Mouse (Mus musculus) intestine, embryonic 16.5 days (tissue): Measurements from ENCODE around the gene Higd1a. TPM values are rescaled to one million over a fixed set of nuclear protein-coding genes. Genes with fewer than 3 reads are reported as not detected.
A peak's percentile ranks its signal among the peaks of the same experiment; 100 is the strongest.

Experiments
- ATAC-seq: fragments of 200-750 bp; cut with Nextera tagmentation; 2 replicates; pipeline ENCODE4 v1.8.0; 2017; ENCODE audit warnings: moderate TSS enrichment, moderate library complexity
- H3K27ac ChIP-seq: fragments of 300-500 bp; sonication (generic); 2 replicates; pipeline ENCODE4 v1.5.1; 2014; ENCODE audit warnings: mild to moderate bottlenecking, low read length
- H3K27me3 ChIP-seq: fragments of 300-500 bp; sonication (generic); replicated peaks from 2 replicates; pipeline ENCODE4 v1.6.1; 2014; ENCODE audit warnings: low read length, control low read depth, mixed read lengths; ENCODE audit not compliant: control insufficient read depth, insufficient read depth
- H3K36me3 ChIP-seq: fragments of 300-500 bp; sonication (generic); 2 replicates; pipeline ENCODE4 v1.6.1; 2014; ENCODE audit warnings: low read length, control low read depth; ENCODE audit not compliant: control insufficient read depth, insufficient read depth
- H3K4me1 ChIP-seq: fragments of 300-500 bp; sonication (generic); 2 replicates; pipeline ENCODE4 v1.6.1; 2014; ENCODE audit warnings: low read length, control low read depth, mixed read lengths; ENCODE audit not compliant: control insufficient read depth, insufficient read depth
- H3K4me2 ChIP-seq: fragments of 300-500 bp; sonication (generic); 2 replicates; pipeline ENCODE4 v1.6.1; 2014; ENCODE audit warnings: low read depth, low read length, control low read depth
- H3K4me3 ChIP-seq: fragments of 300-500 bp; sonication (generic); 2 replicates; pipeline ENCODE4 v1.5.1; 2014; ENCODE audit warnings: mild to moderate bottlenecking, low read length
- H3K9ac ChIP-seq: fragments of 300-500 bp; sonication (generic); 2 replicates; pipeline ENCODE4 v1.6.1; 2014; ENCODE audit warnings: low read depth, low read length
- H3K9me3 ChIP-seq: fragments of 300-500 bp; sonication (generic); 2 replicates; pipeline ENCODE4 v1.6.1; 2016; ENCODE audit warnings: low read length, control low read depth; ENCODE audit not compliant: control insufficient read depth
- WGBS: fragments of 180-500 bp; shearing (Covaris S2); extraction: QIAGEN DNeasy Blood & Tissue Kit; methylation state at CpG from one replicate; pipeline ENCODE4 v1.1.7; 2014; 5-methylcytosine and 5-hydroxymethylcytosine counted together
- polyA plus RNA-seq: library from polyadenylated mRNA; unstranded; fragments of >200 nt; fragmentation: Nextera tagmentation; extraction: Ambion mirVana; gene quantifications from 2 replicates; pipeline ENCODE4 v1.2.1, GENCODE M21; 2015

The Higd1a gene
- polyA plus RNA-seq, 1 experiment from 2014 or later: 162 TPM

GRCm38 (mm10) chr9:121819073-121819770 lies 38.9 kb downstream of the Higd1a start:
- Histone ChIP-seq H3K9me3 (no peaks in the 10 kb centered on the region), H3K9ac (no peak overlapping the region), H3K4me2 (no peak overlapping the region), H3K4me3 (no peak overlapping the region), H3K27ac (no peak overlapping the region), H3K27me3 (no peaks in the 10 kb centered on the region), H3K36me3 (no peaks in the 10 kb centered on the region), H3K4me1 (no peaks in the 10 kb centered on the region)
- WGBS: 45% methylated on average over 9 of the region's 9 CpGs
- ATAC-seq: no peak

GRCm38 (mm10) chr9:121815183-121815582 lies 43.0 kb downstream of the Higd1a start:
- Histone ChIP-seq H3K27ac (no peak overlapping the region), H3K9me3 (no peaks in the 10 kb centered on the region), H3K27me3 (no peaks in the 10 kb centered on the region), H3K4me3 (no peak overlapping the region), H3K4me2 (no peak overlapping the region), H3K36me3 (no peaks in the 10 kb centered on the region), H3K9ac (no peak overlapping the region), H3K4me1 (peaks cover 3% of the 10 kb centered on the region; the same call in 1 of the 2 replicates)
- 53% methylated on average over 6 of the region's 6 CpGs for WGBS
- ATAC-seq: no peak

- Histone ChIP-seq H3K36me3 (no peaks in the 10 kb centered on the region), H3K4me3 (no peak overlapping the region), H3K27ac (peak overlapping the region; percentile 13; the same call in 1 of the 2 replicates), H3K27me3 (no peaks in the 10 kb centered on the region), H3K9me3 (no peaks in the 10 kb centered on the region), H3K4me1 (peaks cover 7% of the 10 kb centered on the region; the same call in 1 of the 2 replicates), H3K9ac (peak overlapping the region; percentile 12), H3K4me2 (no peak overlapping the region)
- 43% methylated on average over 15 of the region's 15 CpGs for WGBS
- peak; percentile 38 for ATAC-seq
Measured at GRCm38 (mm10) chr9:121810081-121810821, 47.9 kb downstream of the Higd1a start.

- 76% methylated on average over 3 of the region's 3 CpGs for WGBS
Measured at GRCm38 (mm10) chr9:121808511-121808910, 49.7 kb downstream of the Higd1a start.

GRCm38 (mm10) chr9:121807947-121808346 lies 50.2 kb downstream of the Higd1a start:
- ATAC-seq: no peak
- H3K4me2 ChIP-seq: no peak overlapping the region
- H3K4me1 ChIP-seq: peaks cover 7% of the 10 kb centered on the region; the same call in 1 of the 2 replicates
- H3K36me3 ChIP-seq: no peaks in the 10 kb centered on the region
- WGBS: 64% methylated on average over 7 of the region's 7 CpGs
- H3K9ac ChIP-seq: no peak overlapping the region
- H3K27ac ChIP-seq: no peak overlapping the region; the same call in 1 of the 2 replicates
- H3K9me3 ChIP-seq: no peaks in the 10 kb centered on the region
- H3K4me3 ChIP-seq: no peak overlapping the region
- no peaks in the 10 kb centered on the region for H3K27me3 ChIP-seq

More at GRCm38 (mm10) chr9:121808511-121808910, 49.7 kb downstream of the Higd1a start:
- no peaks in the 10 kb centered on the region for H3K27me3 ChIP-seq
- H3K36me3 ChIP-seq: no peaks in the 10 kb centered on the region
- H3K27ac ChIP-seq: no peak overlapping the region
- no peak overlapping the region for H3K4me3 ChIP-seq
- no peaks in the 10 kb centered on the region for H3K9me3 ChIP-seq
- no peak overlapping the region for H3K4me2 ChIP-seq
- ATAC-seq: no peak
- no peak overlapping the region for H3K9ac ChIP-seq
- H3K4me1 ChIP-seq: peaks cover 7% of the 10 kb centered on the region; the same call in 1 of the 2 replicates

- Histone ChIP-seq H3K9ac (no peak overlapping the region), H3K4me2 (no peak overlapping the region), H3K27ac (no peak overlapping the region), H3K27me3 (no peaks in the 10 kb centered on the region), H3K4me1 (peaks cover 7% of the 10 kb centered on the region; the same call in 1 of the 2 replicates), H3K9me3 (no peaks in the 10 kb centered on the region), H3K4me3 (no peak overlapping the region), H3K36me3 (no peaks in the 10 kb centered on the region)
- no peak for ATAC-seq
- 61% methylated on average over 1 of the region's 1 CpGs for WGBS
Measured at GRCm38 (mm10) chr9:121807546-121807945, 50.6 kb downstream of the Higd1a start.

- Histone ChIP-seq H3K9ac (no peak overlapping the region), H3K27ac (no peak overlapping the region), H3K27me3 (no peaks in the 10 kb centered on the region), H3K36me3 (no peaks in the 10 kb centered on the region), H3K4me2 (no peak overlapping the region), H3K9me3 (no peaks in the 10 kb centered on the region), H3K4me3 (no peak overlapping the region), H3K4me1 (peaks cover 8% of the 10 kb centered on the region; the same call in 1 of the 2 replicates)
- no peak for ATAC-seq
- WGBS: 54% methylated on average over 7 of the region's 7 CpGs
Measured at GRCm38 (mm10) chr9:121802747-121803146, 55.4 kb downstream of the Higd1a start.

GRCm38 (mm10) chr9:121798887-121799520 lies 59.2 kb downstream of the Higd1a start:
- H3K36me3 ChIP-seq: no peaks in the 10 kb centered on the region
- H3K4me2 ChIP-seq: no peak overlapping the region
- no peak overlapping the region for H3K4me3 ChIP-seq
- H3K9me3 ChIP-seq: no peaks in the 10 kb centered on the region
- peaks cover 8% of the 10 kb centered on the region; the same call in 1 of the 2 replicates for H3K4me1 ChIP-seq
- no peaks in the 10 kb centered on the region for H3K27me3 ChIP-seq
- 0 out of 2 replicates have a peak overlapping the region, but pooled peaks have one; percentile 7 for H3K9ac ChIP-seq
- no peak overlapping the region for H3K27ac ChIP-seq
- 47% methylated on average over 6 of the region's 6 CpGs for WGBS
- no peak; the same call in 1 of the 2 replicates for ATAC-seq
